Mouse (Mus musculus): ENCODE data around the gene Smndc1. TPM values are rescaled to one million over a fixed set of nuclear protein-coding genes. Genes with fewer than 3 reads are reported as not detected.
"Not testable (repeated sequence)": the region's sequence is repeated elsewhere in the genome, so short reads cannot be mapped to it uniquely, and the experiment has no call there.

The Smndc1 gene
- polyA plus RNA-seq, 1 experiment, result 6.5 TPM

DNA sequence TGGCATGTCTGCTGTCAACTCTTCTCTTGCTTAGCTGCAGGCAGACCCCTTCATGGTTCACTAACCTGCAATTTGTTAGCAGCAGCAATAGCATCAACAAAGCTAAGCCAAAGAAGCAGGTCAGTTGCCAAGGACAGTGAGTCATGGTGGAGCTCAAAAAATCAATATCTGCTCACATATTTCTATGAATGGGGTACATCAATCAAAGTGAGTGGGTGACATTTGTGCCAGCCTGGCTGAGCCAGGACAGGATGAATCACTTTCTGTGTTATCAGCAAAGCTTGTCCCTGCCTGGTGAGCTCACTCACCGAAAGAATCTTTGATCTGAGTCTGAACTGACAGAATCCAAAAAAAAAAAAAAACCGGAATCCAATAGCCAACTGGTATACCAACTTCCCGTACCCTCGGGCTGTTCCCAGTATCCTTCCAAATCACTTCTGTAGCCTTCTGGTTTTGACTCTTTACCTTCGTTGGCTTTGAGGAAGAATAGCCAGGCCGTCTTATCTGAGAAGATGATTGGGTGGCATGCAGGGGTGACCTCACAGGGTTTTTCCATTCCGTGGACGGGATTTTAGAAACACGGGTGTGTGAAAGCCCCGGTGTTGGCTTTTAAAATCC is 13.9 kb upstream of the Smndc1 start:
- H3K9me3 ChIP-seq (ENCODE audit: control insufficient read depth, low read length), result no peaks in the 10 kb centered on the region
- H3K36me3 ChIP-seq (ENCODE audit: control insufficient read depth), result no peaks in the 10 kb centered on the region
- H3K4me3 ChIP-seq (replicated peaks), result no peak overlapping the region
- TF ChIP-seq GATA1 (IDR thresholded peaks at IDR 0.05; ENCODE audit: low read length) (no peak), TAL1 (IDR thresholded peaks at IDR 0.05; ENCODE audit: low read length) (no peak)
- H3K4me1 ChIP-seq (ENCODE audit: control insufficient read depth), result no peaks in the 10 kb centered on the region
- H3K27me3 ChIP-seq (ENCODE audit: control insufficient read depth), result no peaks in the 10 kb centered on the region

GRCm38 (mm10) chr19:53402741-53403432 is 12.5 kb upstream of the Smndc1 start:
- Histone ChIP-seq H3K27me3 (ENCODE audit: control insufficient read depth) (no peaks in the 10 kb centered on the region; the same call in 1 of the 2 replicates), H3K36me3 (ENCODE audit: control insufficient read depth) (no peaks in the 10 kb centered on the region), H3K4me1 (ENCODE audit: control insufficient read depth) (no peaks in the 10 kb centered on the region), H3K9me3 (ENCODE audit: control insufficient read depth, low read length) (no peaks in the 10 kb centered on the region), H3K4me3 (replicated peaks) (no peak overlapping the region)
- TF ChIP-seq GATA1 (IDR thresholded peaks at IDR 0.05; ENCODE audit: low read length) (no peak), TAL1 (IDR thresholded peaks at IDR 0.05; ENCODE audit: low read length) (no peak)

- no peaks in the 10 kb centered on the region for H3K36me3 ChIP-seq (ENCODE audit: control insufficient read depth)
- TF ChIP-seq GATA1 (IDR thresholded peaks at IDR 0.05; ENCODE audit: low read length) (no peak), TAL1 (IDR thresholded peaks at IDR 0.05; ENCODE audit: low read length) (no peak)
- no peaks in the 10 kb centered on the region; the same call in 1 of the 2 replicates for H3K4me1 ChIP-seq (ENCODE audit: control insufficient read depth)
- no peaks in the 10 kb centered on the region; the same call in 1 of the 2 replicates for H3K27me3 ChIP-seq (ENCODE audit: control insufficient read depth)
- no peak overlapping the region for H3K4me3 ChIP-seq (replicated peaks)
- no peaks in the 10 kb centered on the region for H3K9me3 ChIP-seq (ENCODE audit: control insufficient read depth, low read length)
Measured at GRCm38 (mm10) chr19:53400332-53401110, 10.1 kb upstream of the Smndc1 start.

DNA sequence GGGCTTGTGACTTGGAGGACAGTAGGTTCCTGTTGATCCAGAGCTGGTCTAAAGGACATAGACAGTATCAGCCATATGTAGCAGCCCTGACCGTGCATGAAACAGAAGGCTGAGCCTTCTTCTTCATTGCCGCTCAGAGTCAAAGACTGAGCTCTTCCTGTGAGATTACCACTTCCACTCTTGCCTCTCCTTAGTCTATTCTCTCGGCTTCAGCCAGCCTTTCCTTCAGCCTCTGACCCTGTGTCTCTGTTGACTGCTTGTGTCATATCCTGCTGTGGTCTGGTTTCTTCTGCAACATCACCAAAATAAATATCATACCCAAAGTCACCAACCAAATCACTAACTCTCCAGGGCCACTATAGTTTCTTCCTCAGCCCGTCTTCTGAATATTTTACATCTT is 8.8 kb upstream of the Smndc1 start:
- no peak overlapping the region for H3K4me3 ChIP-seq (replicated peaks)
- TF ChIP-seq TAL1 (IDR thresholded peaks at IDR 0.05; ENCODE audit: low read length), result no peak
- TF ChIP-seq GATA1 (IDR thresholded peaks at IDR 0.05; ENCODE audit: low read length), result no peak

GRCm38 (mm10) chr19:53397451-53398233 is 7.3 kb upstream of the Smndc1 start:
- Histone ChIP-seq H3K4me3 (replicated peaks) (no peak overlapping the region), H3K4me1 (ENCODE audit: control insufficient read depth) (peaks cover 20% of the 10 kb centered on the region), H3K9me3 (ENCODE audit: control insufficient read depth, low read length) (no peaks in the 10 kb centered on the region), H3K27me3 (ENCODE audit: control insufficient read depth) (no peaks in the 10 kb centered on the region; the same call in 1 of the 2 replicates), H3K36me3 (ENCODE audit: control insufficient read depth) (no peaks in the 10 kb centered on the region)
- TF ChIP-seq GATA1 (IDR thresholded peaks at IDR 0.05; ENCODE audit: low read length), result no peak
- no peak for TF ChIP-seq TAL1 (IDR thresholded peaks at IDR 0.05; ENCODE audit: low read length)

More for the DNA sequence above, 8.8 kb upstream of the Smndc1 start:
- Histone ChIP-seq H3K36me3 (ENCODE audit: control insufficient read depth) (no peaks in the 10 kb centered on the region), H3K4me1 (ENCODE audit: control insufficient read depth) (peaks cover 10% of the 10 kb centered on the region), H3K9me3 (ENCODE audit: control insufficient read depth, low read length) (no peaks in the 10 kb centered on the region), H3K27me3 (ENCODE audit: control insufficient read depth) (no peaks in the 10 kb centered on the region; the same call in 1 of the 2 replicates)

DNA sequence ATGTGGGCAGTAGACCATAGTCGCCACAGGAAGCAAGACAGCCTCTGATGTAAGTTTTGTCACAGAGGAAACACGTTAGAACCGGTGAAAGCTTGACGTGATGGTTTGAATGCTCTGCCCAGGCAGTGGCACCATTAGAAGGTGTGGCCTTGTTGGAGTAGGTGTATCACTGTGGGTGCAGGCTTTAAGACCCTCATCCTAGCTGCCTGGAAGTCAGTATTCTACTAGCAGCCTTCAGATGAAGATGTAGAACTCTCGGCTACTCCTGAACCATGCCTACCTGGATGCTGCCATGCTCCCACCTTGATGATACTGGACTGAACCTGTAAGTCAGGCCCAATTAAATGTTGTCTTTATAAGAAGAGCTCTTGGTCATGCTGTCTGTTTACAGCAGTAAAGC is 5.4 kb upstream of the Smndc1 start:
- H3K27me3 ChIP-seq (ENCODE audit: control insufficient read depth); H3K4me3 ChIP-seq (replicated peaks); H3K9me3 ChIP-seq (ENCODE audit: control insufficient read depth, low read length); H3K36me3 ChIP-seq (ENCODE audit: control insufficient read depth): not testable (repeated sequence)
- peaks cover 37% of the 10 kb centered on the region for H3K4me1 ChIP-seq (ENCODE audit: control insufficient read depth)

DNA sequence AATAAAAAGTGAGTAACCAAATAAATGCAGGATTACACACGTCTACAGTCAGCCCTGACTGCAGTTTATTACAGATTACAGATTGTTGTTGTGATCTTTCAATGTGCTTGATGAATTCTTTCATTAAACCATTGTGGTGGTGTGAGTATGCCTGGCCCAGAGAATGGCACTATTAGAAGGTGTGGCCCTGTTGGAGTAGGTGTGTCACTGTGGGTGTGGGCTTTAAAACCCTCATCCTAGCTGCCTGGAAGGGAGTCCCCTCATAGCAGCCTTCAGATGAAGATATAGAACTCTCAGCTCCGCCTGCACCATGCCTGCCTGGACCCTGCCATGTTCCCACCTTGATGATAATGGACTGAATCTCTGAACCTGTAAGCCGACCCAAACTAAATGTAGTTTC is 4.6 kb upstream of the Smndc1 start:
- H3K4me3 ChIP-seq (replicated peaks); H3K9me3 ChIP-seq (ENCODE audit: control insufficient read depth, low read length); H3K36me3 ChIP-seq (ENCODE audit: control insufficient read depth); H3K27me3 ChIP-seq (ENCODE audit: control insufficient read depth): not testable (repeated sequence)
- H3K4me1 ChIP-seq (ENCODE audit: control insufficient read depth), result peaks cover 38% of the 10 kb centered on the region

GRCm38 (mm10) chr19:53394552-53394951 is 4.2 kb upstream of the Smndc1 start:
- H3K36me3 ChIP-seq (ENCODE audit: control insufficient read depth), result no peaks in the 10 kb centered on the region
- no peak for TF ChIP-seq TAL1 (IDR thresholded peaks at IDR 0.05; ENCODE audit: low read length)
- TF ChIP-seq GATA1 (IDR thresholded peaks at IDR 0.05; ENCODE audit: low read length), result no peak
- H3K4me3 ChIP-seq (replicated peaks), result no peak overlapping the region
- peaks cover 38% of the 10 kb centered on the region for H3K4me1 ChIP-seq (ENCODE audit: control insufficient read depth)
- no peaks in the 10 kb centered on the region; the same call in 1 of the 2 replicates for H3K27me3 ChIP-seq (ENCODE audit: control insufficient read depth)
- H3K9me3 ChIP-seq (ENCODE audit: control insufficient read depth, low read length), result no peaks in the 10 kb centered on the region

- Histone ChIP-seq H3K4me3 (replicated peaks) (no peak overlapping the region), H3K27me3 (ENCODE audit: control insufficient read depth) (no peaks in the 10 kb centered on the region), H3K9me3 (ENCODE audit: control insufficient read depth, low read length) (no peaks in the 10 kb centered on the region), H3K36me3 (ENCODE audit: control insufficient read depth) (peaks cover 6% of the 10 kb centered on the region), H3K4me1 (ENCODE audit: control insufficient read depth) (peaks cover 45% of the 10 kb centered on the region)
- no peak for TF ChIP-seq TAL1 (IDR thresholded peaks at IDR 0.05; ENCODE audit: low read length)
- no peak for TF ChIP-seq GATA1 (IDR thresholded peaks at IDR 0.05; ENCODE audit: low read length)
Measured at GRCm38 (mm10) chr19:53393646-53394045, 3.3 kb upstream of the Smndc1 start.

Measured in erythroblast, embryonic 14.5 days (primary cell).